Comparison of ENCODE assay signal across 9 mouse cellular contexts in genomic region chr5:140815059-140815728, GRCm38 (mm10). TPM values are rescaled to one million over a fixed set of nuclear protein-coding genes. Genes with fewer than 3 reads are reported as not detected.
A peak's percentile ranks its signal among the peaks of the same experiment; 100 is the strongest.
DNase-seq lines count a peak whose midpoint lies in the region; ATAC-seq and TF ChIP-seq lines count a peak whose summit lies in the region.
"Had no signal": no experiment of that assay in that cellular context is flagged by ENCODE, and none has a peak within 500 bp of the region (broad histone marks: within the 10 kb centered on the region; RNA-seq: fewer than 3 reads in every experiment).

No protein-coding gene starts in this region.

- ATAC-seq in heart, embryonic 11.5 days (replicated peaks; ENCODE audit: insufficient number of reproducible peaks, low FRiP score, low TSS enrichment), result no peak
- ATAC-seq in forebrain, embryonic 14.5 days, result no peak
- no peak for ATAC-seq in kidney, postnatal 0 days (replicated peaks; ENCODE audit: low FRiP score, low read depth)
- no peak for ATAC-seq in midbrain, embryonic 14.5 days (ENCODE audit: low FRiP score, low TSS enrichment)

- no peak overlapping the region for H3K4me2 ChIP-seq in heart, embryonic 11.5 days
- H3K4me2 ChIP-seq in forebrain, embryonic 14.5 days (ENCODE audit: low read length), result no peak overlapping the region
- H3K4me2 ChIP-seq in kidney, postnatal 0 days (ENCODE audit: low read length), result no peak overlapping the region
- no peak overlapping the region; the same call in 1 of the 2 replicates for H3K4me2 ChIP-seq in midbrain, embryonic 14.5 days (ENCODE audit: low read length)

- 18% methylated on average over 9 of the region's 9 CpGs for WGBS in heart, embryonic 11.5 days (ENCODE audit: insufficient replicate concordance)
- 16% methylated on average over 9 of the region's 9 CpGs for WGBS in forebrain, embryonic 14.5 days
- 19% methylated on average over 9 of the region's 9 CpGs for WGBS in kidney, postnatal 0 days
- WGBS in midbrain, embryonic 14.5 days, result 20% methylated on average over 9 of the region's 9 CpGs

- H3K27me3 ChIP-seq in heart, embryonic 11.5 days (ENCODE audit: control insufficient read depth, insufficient read depth, low read length), result no peaks in the 10 kb centered on the region
- H3K27me3 ChIP-seq in forebrain, embryonic 14.5 days (replicated peaks; ENCODE audit: control insufficient read depth, insufficient read depth, low read length), result no peaks in the 10 kb centered on the region
- no peaks in the 10 kb centered on the region for H3K27me3 ChIP-seq in kidney, postnatal 0 days (ENCODE audit: insufficient read depth, low read length)
- no peaks in the 10 kb centered on the region for H3K27me3 ChIP-seq in midbrain, embryonic 14.5 days (ENCODE audit: control insufficient read depth, insufficient read depth, low read length)

- H3K4me3 ChIP-seq in heart, embryonic 11.5 days (ENCODE audit: low read depth, low read length), result no peak overlapping the region
- H3K4me3 ChIP-seq in forebrain, embryonic 14.5 days (ENCODE audit: low read depth, low read length), result no peak overlapping the region
- H3K4me3 ChIP-seq in kidney, postnatal 0 days (replicated peaks; ENCODE audit: low read depth, low read length), result no peak overlapping the region
- no peak overlapping the region for H3K4me3 ChIP-seq in midbrain, embryonic 14.5 days (replicated peaks; ENCODE audit: low read depth, low read length)
- H3K4me3 ChIP-seq: myocyte had no signal

- DNase-seq in heart, postnatal 25 days (ENCODE audit: low spot score), result no peak
- DNase-seq in forebrain, embryonic 14.5 days (ENCODE audit: low spot score), result peak; percentile 40
- DNase-seq in kidney, postnatal 0 days (ENCODE audit: low spot score), result no peak
- DNase-seq in midbrain, embryonic 14.5 days, result peak; percentile 40
- no peak for DNase-seq in embryo, embryonic 9.5 days (ENCODE audit: extremely low spot score)
- no peak for DNase-seq in thymus, postnatal 36 days
- DNase-seq in testis, postnatal 14 days (ENCODE audit: low spot score), result no peak

- TF ChIP-seq CTCF in kidney, postnatal 0 days (IDR thresholded peaks at IDR 0.05; ENCODE audit: low read depth), result no peak

- intact Hi-C loops in heart, postnatal 25 days (cut with DNase I), result no loop called here

- no peak overlapping the region for H3K9ac ChIP-seq in heart, embryonic 11.5 days (ENCODE audit: low read depth, low read length)
- no peak overlapping the region for H3K9ac ChIP-seq in forebrain, embryonic 14.5 days (ENCODE audit: low read length)
- H3K9ac ChIP-seq in kidney, postnatal 0 days (ENCODE audit: low read depth, low read length), result no peak overlapping the region
- no peak overlapping the region for H3K9ac ChIP-seq in midbrain, embryonic 14.5 days (replicated peaks; ENCODE audit: low read length)

- H3K4me1 ChIP-seq in heart, embryonic 11.5 days (ENCODE audit: control insufficient read depth, insufficient read depth, low read length), result peaks cover 59% of the 10 kb centered on the region
- H3K4me1 ChIP-seq in forebrain, embryonic 14.5 days (ENCODE audit: control insufficient read depth, insufficient read depth, low read length), result peaks cover 39% of the 10 kb centered on the region
- H3K4me1 ChIP-seq in kidney, postnatal 0 days (replicated peaks; ENCODE audit: insufficient read depth, low read length), result peaks cover 50% of the 10 kb centered on the region
- H3K4me1 ChIP-seq in midbrain, embryonic 14.5 days (ENCODE audit: control insufficient read depth, insufficient read depth, low read length), result peaks cover 44% of the 10 kb centered on the region

- H3K36me3 ChIP-seq in heart, embryonic 11.5 days (ENCODE audit: control insufficient read depth, insufficient read depth, low read length), result no peaks in the 10 kb centered on the region
- no peaks in the 10 kb centered on the region for H3K36me3 ChIP-seq in forebrain, embryonic 14.5 days (ENCODE audit: control insufficient read depth, insufficient read depth, low read length)
- H3K36me3 ChIP-seq in kidney, postnatal 0 days (ENCODE audit: insufficient read depth, low read length), result no peaks in the 10 kb centered on the region
- H3K36me3 ChIP-seq in midbrain, embryonic 14.5 days (ENCODE audit: control insufficient read depth, insufficient read depth, low read length), result no peaks in the 10 kb centered on the region

- H3K9me3 ChIP-seq in heart, embryonic 11.5 days (replicated peaks; ENCODE audit: control insufficient read depth, low read length), result no peaks in the 10 kb centered on the region
- no peaks in the 10 kb centered on the region for H3K9me3 ChIP-seq in forebrain, embryonic 14.5 days (replicated peaks; ENCODE audit: control insufficient read depth, low read length)
- H3K9me3 ChIP-seq in kidney, postnatal 0 days (replicated peaks; ENCODE audit: low read length), result no peaks in the 10 kb centered on the region
- no peaks in the 10 kb centered on the region for H3K9me3 ChIP-seq in midbrain, embryonic 14.5 days (ENCODE audit: control insufficient read depth, low read length)

- peak overlapping the region; percentile 16; the same call in 1 of the 2 replicates for H3K27ac ChIP-seq in heart, embryonic 11.5 days (ENCODE audit: low read depth, low read length)
- peak overlapping the region; percentile 27; the same call in 1 of the 2 replicates for H3K27ac ChIP-seq in forebrain, embryonic 14.5 days (ENCODE audit: low read depth, low read length)
- H3K27ac ChIP-seq in kidney, postnatal 0 days, result peak overlapping the region; percentile 68
- H3K27ac ChIP-seq in midbrain, embryonic 14.5 days (replicated peaks; ENCODE audit: low read depth, low read length), result peak overlapping the region; percentile 55; the same call in 1 of the 2 replicates

RNA-seq across cellular contexts. Expression of gene Gna12, which starts 15.0 kb away (rescaled TPM):
- polyA plus RNA-seq in heart, embryonic 11.5 days (2014; fragmentation: Nextera tagmentation; extraction: Ambion mirVana), result 33.1 and 34.0 TPM in 2 replicates
- 10 to 100 TPM; 89.2 to 97.2 TPM for total RNA-seq in heart, postnatal 25 days (2021)
- polyA plus RNA-seq in forebrain, embryonic 14.5 days (2014; fragmentation: Nextera tagmentation; extraction: Ambion mirVana), result 17.4 and 19.9 TPM in 2 replicates
- polyA plus RNA-seq in kidney, postnatal 0 days (2015; fragmentation: Nextera tagmentation; extraction: Ambion mirVana), result 28.1 and 48.8 TPM in 2 replicates
- 21.6 and 22.5 TPM in 2 replicates for polyA plus RNA-seq in midbrain, embryonic 14.5 days (2014; fragmentation: Nextera tagmentation; extraction: Ambion mirVana)

Comparison
In these comparisons a context has a peak if more than half of its experiments do, and no peak if none do; other contexts are left out.
1. H3K27ac ChIP-seq: peak in every context shown above with its lines; median percentile 68 in kidney, postnatal 0 days; 55 in midbrain, embryonic 14.5 days; 27 in forebrain, embryonic 14.5 days; 16 in heart, embryonic 11.5 days.
2. DNase-seq: peak in forebrain, embryonic 14.5 days (single experiment) and midbrain, embryonic 14.5 days (single experiment); none in heart, postnatal 25 days (single experiment), kidney, postnatal 0 days (single experiment), embryo, embryonic 9.5 days (single experiment), thymus, postnatal 36 days (0 of 2) and testis, postnatal 14 days (single experiment).